In genomic region chr13:52077616-52078015, GRCm38 (mm10) we compare ENCODE assay signal across 12 mouse cellular contexts.
A peak's percentile ranks its signal among the peaks of the same experiment; 100 is the strongest.
DNase-seq lines count a peak whose midpoint lies in the region; ATAC-seq lines count a peak whose summit lies in the region.
"Had no signal": no experiment of that assay in that cellular context is flagged by ENCODE, and none has a peak within 500 bp of the region (broad histone marks: within the 10 kb centered on the region; RNA-seq: fewer than 3 reads in every experiment).

No protein-coding gene starts in this region.

- peak; percentile 82 for ATAC-seq in frontal cortex, adult (ENCODE audit: low TSS enrichment)
- ATAC-seq: liver, postnatal 0 days had no signal

- intact Hi-C loops in heart, postnatal 10 days (cut with DNase I) = loop anchor here (2.0 kb wide), 1 partner anchor 231 kb away; the partner anchor contains the start of gene Gadd45g

- DNase-seq in layer of hippocampus, adult 11-12 months (ENCODE audit: low spot score) = peak; percentile 14
- DNase-seq in layer of hippocampus, adult 9-10 months (ENCODE audit: low spot score) = no peak
- peak; percentile 50 to 51 for DNase-seq in heart, postnatal 10 days
- DNase-seq in right cerebral cortex, postnatal 25 days = peak; percentile 36
- DNase-seq in T-cell, adult 2 months (ENCODE audit: low spot score) = no peak
- no peak for DNase-seq in adrenal gland, postnatal 10 days
- DNase-seq: adrenal gland, adult 8-10 months; gastrocnemius, postnatal 10 days; kidney, adult 18-20 months; kidney, postnatal 4 days; liver, postnatal 0 days had no signal

Comparison
In these comparisons a context has a peak if more than half of its experiments do, and no peak if none do; other contexts are left out.
1. DNase-seq: peak in layer of hippocampus, adult 11-12 months (single experiment), heart, postnatal 10 days (2 of 2) and right cerebral cortex, postnatal 25 days (single experiment); none in layer of hippocampus, adult 9-10 months (single experiment), T-cell, adult 2 months (single experiment) and adrenal gland, postnatal 10 days (single experiment).